In genomic region chr8:23561683-23562385, GRCm38 (mm10) we compare ENCODE assay signal across 13 mouse cellular contexts.
DNase-seq lines count a peak whose midpoint lies in the region; ATAC-seq lines count a peak whose summit lies in the region.
"Had no signal": no experiment of that assay in that cellular context is flagged by ENCODE, and none has a peak within 500 bp of the region (broad histone marks: within the 10 kb centered on the region; RNA-seq: fewer than 3 reads in every experiment).

No protein-coding gene starts in this region.

- H3K4me1 ChIP-seq in midbrain, embryonic 10.5 days, result peaks cover 33% of the 10 kb centered on the region
- H3K4me1 ChIP-seq in midbrain, embryonic 16.5 days (ENCODE audit: control insufficient read depth, insufficient read depth, low read length), result peaks cover 8% of the 10 kb centered on the region
- peaks cover 38% of the 10 kb centered on the region for H3K4me1 ChIP-seq in forebrain, embryonic 10.5 days
- H3K4me1 ChIP-seq in hindbrain, embryonic 14.5 days (replicated peaks; ENCODE audit: control insufficient read depth, insufficient read depth, low read length), result peaks cover 17% of the 10 kb centered on the region
- H3K4me1 ChIP-seq in neural tube, embryonic 13.5 days (replicated peaks), result peaks cover 23% of the 10 kb centered on the region
- no peaks in the 10 kb centered on the region for H3K4me1 ChIP-seq in heart, embryonic 11.5 days (ENCODE audit: control insufficient read depth, insufficient read depth, low read length)
- H3K4me1 ChIP-seq: megakaryocyte, embryonic 14.5 days had no signal

- H3K9me3 ChIP-seq in midbrain, embryonic 10.5 days (replicated peaks), result no peaks in the 10 kb centered on the region
- H3K9me3 ChIP-seq in midbrain, embryonic 16.5 days (replicated peaks; ENCODE audit: control insufficient read depth, low read length, poor library complexity, severe bottlenecking), result no peaks in the 10 kb centered on the region
- H3K9me3 ChIP-seq in forebrain, embryonic 10.5 days, result no peaks in the 10 kb centered on the region
- no peaks in the 10 kb centered on the region for H3K9me3 ChIP-seq in hindbrain, embryonic 14.5 days (ENCODE audit: control insufficient read depth, low read length)
- H3K9me3 ChIP-seq in neural tube, embryonic 13.5 days, result no peaks in the 10 kb centered on the region
- no peaks in the 10 kb centered on the region for H3K9me3 ChIP-seq in heart, embryonic 11.5 days (replicated peaks; ENCODE audit: control insufficient read depth, low read length)
- H3K9me3 ChIP-seq: megakaryocyte, embryonic 14.5 days had no signal

- no peaks in the 10 kb centered on the region for H3K36me3 ChIP-seq in midbrain, embryonic 10.5 days
- no peaks in the 10 kb centered on the region for H3K36me3 ChIP-seq in midbrain, embryonic 16.5 days (ENCODE audit: control insufficient read depth, insufficient read depth, low read length)
- no peaks in the 10 kb centered on the region for H3K36me3 ChIP-seq in forebrain, embryonic 10.5 days (replicated peaks)
- no peaks in the 10 kb centered on the region for H3K36me3 ChIP-seq in hindbrain, embryonic 14.5 days (replicated peaks; ENCODE audit: control insufficient read depth, insufficient read depth)
- H3K36me3 ChIP-seq in neural tube, embryonic 13.5 days, result no peaks in the 10 kb centered on the region
- H3K36me3 ChIP-seq in heart, embryonic 11.5 days (ENCODE audit: control insufficient read depth, insufficient read depth, low read length), result no peaks in the 10 kb centered on the region

- DNase-seq in midbrain, embryonic 10.5 days (ENCODE audit: low spot score), result peak; percentile 33
- DNase-seq in forebrain, embryonic 10.5 days (ENCODE audit: extremely low spot score, low spot score), result peak; percentile 35
- DNase-seq in hindbrain, embryonic 14.5 days (ENCODE audit: low spot score), result no peak
- no peak for DNase-seq in gastrocnemius, postnatal 4 days (ENCODE audit: low spot score in 2 of 2)
- DNase-seq: adrenal gland, postnatal 10 days; cerebellum, adult 11-12 months; heart, postnatal 14 days; kidney, adult 8-10 months; liver, postnatal 0 days had no signal

- peak overlapping the region; percentile 46 for H3K4me3 ChIP-seq in midbrain, embryonic 10.5 days
- no peak overlapping the region for H3K4me3 ChIP-seq in midbrain, embryonic 16.5 days (ENCODE audit: low read depth, low read length)
- no peak overlapping the region for H3K4me3 ChIP-seq in forebrain, embryonic 10.5 days
- no peak overlapping the region for H3K4me3 ChIP-seq in hindbrain, embryonic 14.5 days (replicated peaks; ENCODE audit: low read length)
- H3K4me3 ChIP-seq in neural tube, embryonic 13.5 days, result no peak overlapping the region
- H3K4me3 ChIP-seq in heart, embryonic 11.5 days (ENCODE audit: low read depth, low read length), result no peak overlapping the region
- H3K4me3 ChIP-seq: megakaryocyte, embryonic 14.5 days had no signal

- H3K4me2 ChIP-seq in midbrain, embryonic 16.5 days (ENCODE audit: low read length), result no peak overlapping the region
- peak overlapping the region; percentile 44 for H3K4me2 ChIP-seq in hindbrain, embryonic 14.5 days (replicated peaks)
- no peak overlapping the region for H3K4me2 ChIP-seq in neural tube, embryonic 13.5 days
- H3K4me2 ChIP-seq in heart, embryonic 11.5 days, result no peak overlapping the region

- H3K27ac ChIP-seq in midbrain, embryonic 10.5 days (replicated peaks), result no peak overlapping the region
- H3K27ac ChIP-seq in midbrain, embryonic 16.5 days (ENCODE audit: low read length), result no peak overlapping the region
- peak overlapping the region; percentile 79 for H3K27ac ChIP-seq in forebrain, embryonic 10.5 days
- no peak overlapping the region for H3K27ac ChIP-seq in hindbrain, embryonic 14.5 days
- no peak overlapping the region for H3K27ac ChIP-seq in neural tube, embryonic 13.5 days (replicated peaks)
- H3K27ac ChIP-seq in heart, embryonic 11.5 days (ENCODE audit: low read depth, low read length), result no peak overlapping the region

- ATAC-seq in midbrain, embryonic 16.5 days, result no peak
- ATAC-seq in hindbrain, embryonic 14.5 days (ENCODE audit: low FRiP score), result no peak; the same call in 1 of the 2 replicates
- ATAC-seq in neural tube, embryonic 13.5 days (ENCODE audit: low read depth), result peak; percentile 40; the same call in 1 of the 2 replicates
- no peak for ATAC-seq in heart, embryonic 11.5 days (replicated peaks; ENCODE audit: insufficient number of reproducible peaks, low FRiP score, low TSS enrichment)
- ATAC-seq: liver, postnatal 0 days had no signal

- WGBS in midbrain, embryonic 10.5 days, result 15% methylated on average over 8 of the region's 8 CpGs
- 8% methylated on average over 8 of the region's 8 CpGs for WGBS in midbrain, embryonic 16.5 days
- WGBS in forebrain, embryonic 10.5 days, result 21% methylated on average over 8 of the region's 8 CpGs
- 7% methylated on average over 8 of the region's 8 CpGs for WGBS in hindbrain, embryonic 14.5 days
- 11% methylated on average over 8 of the region's 8 CpGs for whole genome bisulfite sequencing in neural tube, embryonic 13.5 days
- WGBS in heart, embryonic 11.5 days (ENCODE audit: insufficient replicate concordance), result 44% methylated on average over 8 of the region's 8 CpGs

- H3K9ac ChIP-seq in midbrain, embryonic 16.5 days (ENCODE audit: low read depth, low read length), result no peak overlapping the region
- no peak overlapping the region for H3K9ac ChIP-seq in hindbrain, embryonic 14.5 days
- H3K9ac ChIP-seq in neural tube, embryonic 13.5 days, result no peak overlapping the region
- H3K9ac ChIP-seq in heart, embryonic 11.5 days (ENCODE audit: low read depth, low read length), result no peak overlapping the region
- H3K9ac ChIP-seq: liver, postnatal 0 days had no signal

- peaks cover 39% of the 10 kb centered on the region for H3K27me3 ChIP-seq in midbrain, embryonic 10.5 days (ENCODE audit: low read depth, poor library complexity, severe bottlenecking)
- H3K27me3 ChIP-seq in midbrain, embryonic 16.5 days (ENCODE audit: control insufficient read depth, insufficient read depth, low read depth, low read length), result no peaks in the 10 kb centered on the region
- peaks cover 21% of the 10 kb centered on the region for H3K27me3 ChIP-seq in forebrain, embryonic 10.5 days (ENCODE audit: poor library complexity, severe bottlenecking)
- no peaks in the 10 kb centered on the region for H3K27me3 ChIP-seq in hindbrain, embryonic 14.5 days (ENCODE audit: control insufficient read depth, insufficient read depth, low read length)
- no peaks in the 10 kb centered on the region for H3K27me3 ChIP-seq in neural tube, embryonic 13.5 days
- H3K27me3 ChIP-seq in heart, embryonic 11.5 days (ENCODE audit: control insufficient read depth, insufficient read depth, low read length), result no peaks in the 10 kb centered on the region
- H3K27me3 ChIP-seq: megakaryocyte, embryonic 14.5 days had no signal

Comparison
In these comparisons a context has a peak if more than half of its experiments do, and no peak if none do; other contexts are left out.
1. DNase-seq: peak in midbrain, embryonic 10.5 days (single experiment) and forebrain, embryonic 10.5 days (single experiment); none in hindbrain, embryonic 14.5 days (single experiment) and gastrocnemius, postnatal 4 days (0 of 2).